Mouse (Mus musculus) heart, adult 9 months (tissue): Measurements from ENCODE around the gene Tulp1.
A peak's percentile ranks its signal among the peaks of the same experiment; 100 is the strongest.
"Not testable (repeated sequence)": the region's sequence is repeated elsewhere in the genome, so short reads cannot be mapped to it uniquely, and the experiment has no call there.

ENCODE experiments used
- DNase-seq, 2 experiments: peaks; one replicate each; pipeline ENCODE4 v3.0.0; 2022; ENCODE audit warnings: low spot score in 2 of 2

Tulp1 gene

GRCm38 (mm10) chr17:28337547-28337946 is 27.5 kb downstream of the Tulp1 start:
- DNase-seq = no peak

GRCm38 (mm10) chr17:28335267-28335666 is 29.8 kb downstream of the Tulp1 start:
- no peak for DNase-seq

- DNase-seq = no peak
Observed at GRCm38 (mm10) chr17:28332915-28333546, 32.0 kb downstream of the Tulp1 start.

GRCm38 (mm10) chr17:28332113-28332914 is 32.7 kb downstream of the Tulp1 start:
- DNase-seq = no peak

- DNase-seq = no peak
Observed at GRCm38 (mm10) chr17:28331241-28332112, 33.5 kb downstream of the Tulp1 start.

- not testable (repeated sequence) for DNase-seq
Observed at GRCm38 (mm10) chr17:28330590-28330989, 34.4 kb downstream of the Tulp1 start.

GRCm38 (mm10) chr17:28330232-28330546 is 34.8 kb downstream of the Tulp1 start:
- no peak for DNase-seq

- no peak for DNase-seq
Observed at GRCm38 (mm10) chr17:28329503-28330231, 35.4 kb downstream of the Tulp1 start.

GRCm38 (mm10) chr17:28328946-28329345 is 36.1 kb downstream of the Tulp1 start:
- no peak for DNase-seq

GRCm38 (mm10) chr17:28328366-28328928 is 36.6 kb downstream of the Tulp1 start, which contains the start of gene Rpl10a:
TSS of gene Rpl10a (plus strand) at chr17:28328471.
- peak; percentile 91 to 96 for DNase-seq

GRCm38 (mm10) chr17:28327673-28328325 is 37.2 kb downstream of the Tulp1 start:
- no peak for DNase-seq

- no peak for DNase-seq
Observed at GRCm38 (mm10) chr17:28326951-28327350, 38.1 kb downstream of the Tulp1 start.

- DNase-seq = no peak
Observed at GRCm38 (mm10) chr17:28325751-28326150, 39.3 kb downstream of the Tulp1 start.

GRCm38 (mm10) chr17:28324416-28324815 is 40.6 kb downstream of the Tulp1 start:
- not testable (repeated sequence) for DNase-seq

- no peak for DNase-seq
Observed at GRCm38 (mm10) chr17:28323786-28324185, 41.2 kb downstream of the Tulp1 start.

- DNase-seq = no peak
Observed at GRCm38 (mm10) chr17:28321700-28322099, 43.3 kb downstream of the Tulp1 start.

GRCm38 (mm10) chr17:28317725-28318124 is 47.3 kb downstream of the Tulp1 start:
- DNase-seq = no peak

- DNase-seq = no peak
Observed at GRCm38 (mm10) chr17:28317091-28317490, 47.9 kb downstream of the Tulp1 start.

GRCm38 (mm10) chr17:28316476-28316875 is 48.5 kb downstream of the Tulp1 start:
- DNase-seq = no peak

- no peak for DNase-seq
Observed at GRCm38 (mm10) chr17:28315611-28316160, 49.3 kb downstream of the Tulp1 start.

GRCm38 (mm10) chr17:28313880-28314225 is 51.2 kb downstream of the Tulp1 start:
- no peak for DNase-seq
